Mouse (Mus musculus) testis, adult 2 months (tissue): ENCODE measurements around the gene Olfr601. TPM values are rescaled to one million over a fixed set of nuclear protein-coding genes. Genes with fewer than 3 reads are reported as not detected.

ENCODE experiments used
- polyA plus RNA-seq: library from polyadenylated mRNA; depleted of rRNA; stranded (reverse); fragments of >200 nt; gene quantifications from 2 replicates; pipeline ENCODE4 v1.2.3, GENCODE M21; 2012; rRNA removed

Olfr601 gene
- polyA plus RNA-seq, 1 experiment, result not detected

Other genes with a start within 250 kb of the Olfr601 start
- not detected in 2 replicates for gene Olfr586, start 237.0 kb downstream of the Olfr601 start, polyA plus RNA-seq
- gene Olfr588-ps1, start 221.8 kb downstream of the Olfr601 start, polyA plus RNA-seq, result not detected in 2 replicates
- gene Olfr589, start 206.3 kb downstream of the Olfr601 start, polyA plus RNA-seq, result not detected in 2 replicates
- gene Olfr591, start 184.3 kb downstream of the Olfr601 start, polyA plus RNA-seq, result not detected in 2 replicates
- not detected in 2 replicates for gene Olfr592, start 177.9 kb downstream of the Olfr601 start, polyA plus RNA-seq
- gene Olfr593, start 150.8 kb downstream of the Olfr601 start, polyA plus RNA-seq, result not detected in 2 replicates
- gene Olfr594, start 145.7 kb downstream of the Olfr601 start, polyA plus RNA-seq, result not detected in 2 replicates
- not detected in 2 replicates for gene Usp17ld, start 110.2 kb downstream of the Olfr601 start, polyA plus RNA-seq
- not detected in 2 replicates for gene Olfr596, start 57.0 kb downstream of the Olfr601 start, polyA plus RNA-seq
- gene Olfr597, start 46.3 kb downstream of the Olfr601 start, polyA plus RNA-seq, result not detected in 2 replicates
- gene Olfr598, start 39.1 kb downstream of the Olfr601 start, polyA plus RNA-seq, result not detected in 2 replicates
- not detected in 2 replicates for gene Olfr599, start 26.7 kb downstream of the Olfr601 start, polyA plus RNA-seq
- not detected in 2 replicates for gene Olfr600, start 13.0 kb downstream of the Olfr601 start, polyA plus RNA-seq
- 0.11 TPM in 1 of 2 replicates, not detected in the other for gene Olfr603, start 23.5 kb upstream of the Olfr601 start, polyA plus RNA-seq
- not detected in 2 replicates for gene Usp17lc, start 52.4 kb upstream of the Olfr601 start, polyA plus RNA-seq
- not detected in 2 replicates for gene Olfr605, start 82.8 kb upstream of the Olfr601 start, polyA plus RNA-seq
- gene Olfr606, start 86.4 kb upstream of the Olfr601 start, polyA plus RNA-seq, result not detected in 2 replicates
- not detected in 2 replicates for gene Olfr607, start 101.5 kb upstream of the Olfr601 start, polyA plus RNA-seq
- not detected in 2 replicates for gene Olfr608, start 107.2 kb upstream of the Olfr601 start, polyA plus RNA-seq
- not detected in 2 replicates for gene Olfr609, start 135.4 kb upstream of the Olfr601 start, polyA plus RNA-seq
- gene Olfr610, start 149.5 kb upstream of the Olfr601 start, polyA plus RNA-seq, result 0.14 TPM in 1 of 2 replicates, not detected in the other
- gene Olfr611, start 158.2 kb upstream of the Olfr601 start, polyA plus RNA-seq, result 0.15 TPM in 1 of 2 replicates, not detected in the other
- not detected in 2 replicates for gene Olfr612, start 180.1 kb upstream of the Olfr601 start, polyA plus RNA-seq
- gene Olfr613, start 185.4 kb upstream of the Olfr601 start, polyA plus RNA-seq, result not detected in 2 replicates
- gene Olfr615, start 193.4 kb upstream of the Olfr601 start, polyA plus RNA-seq, result not detected in 2 replicates
- 0.22 and 0.25 TPM in 2 replicates for gene Olfr616, start 206.5 kb upstream of the Olfr601 start, polyA plus RNA-seq
- not detected in 2 replicates for gene Olfr617, start 210.4 kb upstream of the Olfr601 start, polyA plus RNA-seq
- not detected in 2 replicates for gene Olfr618, start 227.4 kb upstream of the Olfr601 start, polyA plus RNA-seq
- gene Olfr619, start 237.9 kb upstream of the Olfr601 start, polyA plus RNA-seq, result not detected in 2 replicates
- not detected in 2 replicates for gene Olfr620, start 249.9 kb upstream of the Olfr601 start, polyA plus RNA-seq